Mouse (Mus musculus) C2C12 (cell line): ENCODE measurements around the gene Cd55. TPM values are rescaled to one million over a fixed set of nuclear protein-coding genes. Genes with fewer than 3 reads are reported as not detected.

ENCODE experiments used
- polyA plus RNA-seq: library from polyadenylated mRNA; unstranded; fragments of >200 nt; fragmentation: generic; extraction: Trizol; gene quantifications from one replicate; pipeline ENCODE4 v1.2.1, GENCODE M21; 2012; ENCODE audit warnings: missing spikeins

Gene Cd55
- polyA plus RNA-seq, 1 experiment: 0.84 TPM

Other genes starting within 250 kb of the Cd55 start
- gene Cd55b, start 39.7 kb downstream of the Cd55 start, polyA plus RNA-seq: not detected
- not detected for gene Zp3r, start 166.9 kb upstream of the Cd55 start, polyA plus RNA-seq
- not detected for gene C4bp, start 198.9 kb upstream of the Cd55 start, polyA plus RNA-seq